Mouse (Mus musculus): ENCODE measurements around the gene Nucb1. TPM values are rescaled to one million over a fixed set of nuclear protein-coding genes. Genes with fewer than 3 reads are reported as not detected.
"Not testable (repeated sequence)": the region's sequence is repeated elsewhere in the genome, so short reads cannot be mapped to it uniquely, and the experiment has no call there.

Gene Nucb1
- polyA plus RNA-seq, 1 experiment from 2014 or later: 149 TPM

GRCm38 (mm10) chr7:45523678-45524170 lies 13.5 kb upstream of the Nucb1 start:
- peak overlapping the region; percentile 32 for H3K4me2 ChIP-seq
- no peaks in the 10 kb centered on the region for H3K9me3 ChIP-seq
- no peak overlapping the region for H3K27ac ChIP-seq
- no peak overlapping the region; the same call in 1 of the 2 replicates for H3K9ac ChIP-seq (replicated peaks)
- peaks cover 37% of the 10 kb centered on the region for H3K4me1 ChIP-seq (replicated peaks)
- WGBS: 79% methylated on average over 13 of the region's 13 CpGs
- H3K36me3 ChIP-seq: peaks cover 20% of the 10 kb centered on the region
- no peak for ATAC-seq (ENCODE audit: insufficient number of reproducible peaks, insufficient read depth, low FRiP score, low TSS enrichment, low read depth)
- H3K4me3 ChIP-seq (replicated peaks): peak overlapping the region; percentile 6; the same call in 1 of the 2 replicates
- no peaks in the 10 kb centered on the region for H3K27me3 ChIP-seq

GRCm38 (mm10) chr7:45522957-45523676 lies 12.9 kb upstream of the Nucb1 start:
- H3K9me3 ChIP-seq: no peaks in the 10 kb centered on the region
- H3K36me3 ChIP-seq: peaks cover 20% of the 10 kb centered on the region
- no peaks in the 10 kb centered on the region for H3K27me3 ChIP-seq
- H3K9ac ChIP-seq (replicated peaks): peak overlapping the region; percentile 18
- peak overlapping the region; percentile 32 for H3K4me2 ChIP-seq
- H3K27ac ChIP-seq: no peak overlapping the region
- peak overlapping the region; percentile 6 for H3K4me3 ChIP-seq (replicated peaks)
- no peak for ATAC-seq (ENCODE audit: insufficient number of reproducible peaks, insufficient read depth, low FRiP score, low TSS enrichment, low read depth)
- peaks cover 37% of the 10 kb centered on the region for H3K4me1 ChIP-seq (replicated peaks)
- 71% methylated on average over 18 of the region's 18 CpGs for WGBS

- Histone ChIP-seq H3K4me2 (peak overlapping the region; percentile 47), H3K9me3 (no peaks in the 10 kb centered on the region), H3K4me3 (replicated peaks) (peak overlapping the region; percentile 47), H3K9ac (replicated peaks) (peak overlapping the region; percentile 40; the same call in 1 of the 2 replicates), H3K27ac (peak overlapping the region; percentile 88), H3K4me1 (replicated peaks) (peaks cover 37% of the 10 kb centered on the region), H3K36me3 (peaks cover 20% of the 10 kb centered on the region), H3K27me3 (no peaks in the 10 kb centered on the region)
- no peak for ATAC-seq (ENCODE audit: insufficient number of reproducible peaks, insufficient read depth, low FRiP score, low TSS enrichment, low read depth)
- WGBS: 57% methylated on average over 16 of the region's 16 CpGs
Measured at GRCm38 (mm10) chr7:45522194-45522752, 12.1 kb upstream of the Nucb1 start.

- Histone ChIP-seq H3K9ac (replicated peaks) (peak overlapping the region; percentile 40), H3K4me2 (peak overlapping the region; percentile 47), H3K4me1 (replicated peaks) (peaks cover 37% of the 10 kb centered on the region), H3K9me3 (no peaks in the 10 kb centered on the region), H3K27ac (peak overlapping the region; percentile 88), H3K36me3 (peaks cover 20% of the 10 kb centered on the region), H3K4me3 (replicated peaks) (peak overlapping the region; percentile 47), H3K27me3 (no peaks in the 10 kb centered on the region)
- ATAC-seq (ENCODE audit: insufficient number of reproducible peaks, insufficient read depth, low FRiP score, low TSS enrichment, low read depth): peak; percentile 17; the same call in 1 of the 2 replicates
- under 1% methylated on average over 28 of the region's 28 CpGs for WGBS
Measured at GRCm38 (mm10) chr7:45521728-45522184, 11.6 kb upstream of the Nucb1 start.

GRCm38 (mm10) chr7:45520605-45521004 lies 10.4 kb upstream of the Nucb1 start:
- no peaks in the 10 kb centered on the region for H3K27me3 ChIP-seq
- 90% methylated on average over 7 of the region's 7 CpGs for WGBS
- no peak overlapping the region for H3K4me3 ChIP-seq (replicated peaks)
- H3K36me3 ChIP-seq: peaks cover 20% of the 10 kb centered on the region
- H3K9ac ChIP-seq (replicated peaks): no peak overlapping the region
- H3K27ac ChIP-seq: no peak overlapping the region
- H3K4me2 ChIP-seq: no peak overlapping the region
- ATAC-seq (ENCODE audit: insufficient number of reproducible peaks, insufficient read depth, low FRiP score, low TSS enrichment, low read depth): no peak
- peaks cover 38% of the 10 kb centered on the region for H3K4me1 ChIP-seq (replicated peaks)
- no peaks in the 10 kb centered on the region for H3K9me3 ChIP-seq

- Histone ChIP-seq H3K4me2 (no peak overlapping the region), H3K27me3 (no peaks in the 10 kb centered on the region), H3K4me3 (replicated peaks) (no peak overlapping the region), H3K4me1 (replicated peaks) (peaks cover 30% of the 10 kb centered on the region), H3K9ac (replicated peaks) (no peak overlapping the region), H3K36me3 (peaks cover 16% of the 10 kb centered on the region), H3K9me3 (no peaks in the 10 kb centered on the region), H3K27ac (no peak overlapping the region)
- 72% methylated on average over 8 of the region's 8 CpGs for WGBS
- no peak for ATAC-seq (ENCODE audit: insufficient number of reproducible peaks, insufficient read depth, low FRiP score, low TSS enrichment, low read depth)
Measured at GRCm38 (mm10) chr7:45519345-45520120, 9.3 kb upstream of the Nucb1 start.

- no peak overlapping the region for H3K4me2 ChIP-seq
- no peaks in the 10 kb centered on the region for H3K9me3 ChIP-seq
- ATAC-seq (ENCODE audit: insufficient number of reproducible peaks, insufficient read depth, low FRiP score, low TSS enrichment, low read depth): no peak
- no peak overlapping the region for H3K4me3 ChIP-seq (replicated peaks)
- 91% methylated on average over 16 of the region's 16 CpGs for WGBS
- no peak overlapping the region for H3K27ac ChIP-seq
- peaks cover 11% of the 10 kb centered on the region; the same call in 1 of the 2 replicates for H3K36me3 ChIP-seq
- no peaks in the 10 kb centered on the region for H3K27me3 ChIP-seq
- no peak overlapping the region for H3K9ac ChIP-seq (replicated peaks)
- H3K4me1 ChIP-seq (replicated peaks): peaks cover 25% of the 10 kb centered on the region
Measured at GRCm38 (mm10) chr7:45518618-45519017, 8.4 kb upstream of the Nucb1 start.

GRCm38 (mm10) chr7:45516846-45517245 lies 6.6 kb upstream of the Nucb1 start:
- not testable (repeated sequence) for ATAC-seq (ENCODE audit: insufficient number of reproducible peaks, insufficient read depth, low FRiP score, low TSS enrichment, low read depth); H3K27me3 ChIP-seq; H3K4me2 ChIP-seq; H3K9ac ChIP-seq (replicated peaks); H3K27ac ChIP-seq; H3K9me3 ChIP-seq; H3K4me3 ChIP-seq (replicated peaks); H3K36me3 ChIP-seq
- WGBS: 79% methylated on average over 5 of the region's 5 CpGs
- H3K4me1 ChIP-seq (replicated peaks): peaks cover 10% of the 10 kb centered on the region; the same call in 1 of the 2 replicates

- Histone ChIP-seq H3K36me3 (no peaks in the 10 kb centered on the region), H3K27ac (peak overlapping the region; percentile 30; the same call in 1 of the 2 replicates), H3K9ac (replicated peaks) (no peak overlapping the region), H3K27me3 (no peaks in the 10 kb centered on the region), H3K4me3 (replicated peaks) (no peak overlapping the region), H3K4me1 (replicated peaks) (peaks cover 10% of the 10 kb centered on the region; the same call in 1 of the 2 replicates), H3K9me3 (no peaks in the 10 kb centered on the region), H3K4me2 (peak overlapping the region; percentile 6; the same call in 1 of the 2 replicates)
- WGBS: 13% methylated on average over 16 of the region's 16 CpGs
- ATAC-seq (ENCODE audit: insufficient number of reproducible peaks, insufficient read depth, low FRiP score, low TSS enrichment, low read depth): no peak
Measured at GRCm38 (mm10) chr7:45515436-45515835, 5.2 kb upstream of the Nucb1 start.

- Histone ChIP-seq H3K27ac (no peak overlapping the region), H3K27me3 (no peaks in the 10 kb centered on the region), H3K9ac (replicated peaks) (no peak overlapping the region), H3K4me2 (no peak overlapping the region), H3K36me3 (no peaks in the 10 kb centered on the region), H3K4me3 (replicated peaks) (no peak overlapping the region), H3K4me1 (replicated peaks) (peaks cover 9% of the 10 kb centered on the region), H3K9me3 (no peaks in the 10 kb centered on the region)
- ATAC-seq (ENCODE audit: insufficient number of reproducible peaks, insufficient read depth, low FRiP score, low TSS enrichment, low read depth): no peak
- 85% methylated on average over 7 of the region's 7 CpGs for whole genome bisulfite sequencing
Measured at GRCm38 (mm10) chr7:45514411-45514810, 4.2 kb upstream of the Nucb1 start.
